Mouse (Mus musculus): ENCODE results near the gene Krt8. TPM values are rescaled to one million over a fixed set of nuclear protein-coding genes. Genes with fewer than 3 reads are reported as not detected.

Krt8 gene
- total RNA-seq (2014; fragmentation: Nextera tagmentation) (not detected in 2 replicates), total RNA-seq (2017) (not detected in 2 replicates), polyA plus RNA-seq (2012) (not detected in 2 replicates)

DNA sequence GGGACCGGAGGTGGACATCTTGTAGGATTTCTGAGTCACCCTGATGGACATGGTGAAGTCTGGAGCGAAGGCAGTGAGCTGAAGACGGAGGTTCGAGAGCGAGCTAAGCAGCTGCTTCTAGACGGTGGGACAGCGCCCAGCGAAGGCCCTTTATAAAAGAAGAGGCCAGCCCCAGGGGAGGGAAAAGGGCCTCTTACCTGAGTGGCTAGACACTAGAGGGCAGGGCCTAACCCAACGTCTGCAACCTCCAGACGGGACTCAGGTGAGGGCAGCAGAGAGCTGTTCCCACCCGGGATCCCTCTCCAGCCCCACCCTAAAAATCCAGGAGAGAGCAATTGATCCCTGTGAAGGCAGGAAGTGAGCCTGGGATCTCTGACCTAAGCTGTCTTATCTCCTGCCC, at the start of gene Krt8:
Gene Krt8, minus strand, starts transcription at position 294 of the 400 bp plus-strand sequence.
- ATAC-seq (ENCODE audit: extremely low read depth, insufficient number of reproducible peaks, low FRiP score, poor library complexity, severe bottlenecking) = no peak
- no peak within 1 kb of the TSS for H3K4me3 ChIP-seq (ENCODE audit: low read depth, low read length)
- DNase-seq (ENCODE audit: low spot score) = no peak

DNA sequence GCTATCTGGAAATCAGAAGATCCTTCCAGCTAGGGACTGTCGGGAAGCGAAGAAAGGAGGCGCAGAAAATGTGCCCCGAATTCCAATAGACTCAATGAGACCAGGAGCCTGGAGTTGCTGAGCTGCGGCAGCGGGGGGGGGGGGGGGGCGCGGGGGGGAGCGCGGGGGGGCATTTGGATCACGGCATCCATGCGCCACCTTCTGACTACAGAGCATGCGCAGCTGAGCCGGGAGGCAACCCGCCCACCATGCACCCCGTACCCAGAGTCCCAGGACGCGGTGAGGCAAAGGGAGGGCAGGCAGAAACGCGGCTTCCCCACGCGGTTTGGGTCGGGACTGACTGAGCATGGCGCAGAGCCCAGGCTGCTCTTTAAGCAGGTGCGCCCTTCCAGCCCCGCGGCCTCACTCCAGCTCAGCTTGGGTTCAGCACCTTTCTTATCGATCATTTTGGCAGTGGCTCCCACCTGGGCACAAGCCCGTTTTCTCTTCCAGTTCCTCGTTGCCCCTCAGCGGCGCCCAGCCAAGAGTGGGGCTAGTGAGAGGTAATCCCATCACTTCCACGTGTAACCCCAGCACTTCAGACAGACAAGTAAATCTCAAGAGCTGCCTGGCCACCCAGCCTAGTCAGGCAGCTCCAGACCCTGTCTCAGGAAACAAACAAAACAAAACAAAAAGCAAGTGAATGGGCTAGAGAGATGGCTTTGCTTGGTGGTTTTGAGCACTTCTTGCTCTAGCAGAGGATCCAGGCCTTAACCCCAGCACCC, 47.8 kb upstream of the Krt8 start:
- no peak for ATAC-seq (ENCODE audit: extremely low read depth, insufficient number of reproducible peaks, low FRiP score, poor library complexity, severe bottlenecking)
- Histone ChIP-seq H3K36me3 (replicated peaks) (no peaks in the 10 kb centered on the region), H3K9me3 (replicated peaks) (no peaks in the 10 kb centered on the region), H3K4me3 (ENCODE audit: low read depth, low read length) (peak overlapping the region; percentile 38), H3K4me1 (ENCODE audit: insufficient read depth, low read depth, low read length) (peaks cover 3% of the 10 kb centered on the region), H3K27me3 (ENCODE audit: insufficient read depth, low read length) (peaks cover 24% of the 10 kb centered on the region)
- no peak for DNase-seq (ENCODE audit: low spot score)
- no peak for TF ChIP-seq POLR2AphosphoS5 (IDR thresholded peaks at IDR 0.05; ENCODE audit: insufficient replicate concordance, low read depth, low read length)
- TF ChIP-seq GATA2 (IDR thresholded peaks at IDR 0.05; ENCODE audit: borderline replicate concordance, low read depth, low read length) = no peak
- no peak for TF ChIP-seq CTCF (IDR thresholded peaks at IDR 0.05; ENCODE audit: low read depth, low read length)
- no peak for TF ChIP-seq TAL1 (conservative IDR thresholded peaks at IDR 0.05; ENCODE audit: low read depth, low read length)
- no peak for TF ChIP-seq GATA1 (IDR thresholded peaks at IDR 0.05; ENCODE audit: borderline replicate concordance, low read length)

More for the DNA sequence above, at the start of gene Krt8:
- Histone ChIP-seq H3K27me3 (ENCODE audit: insufficient read depth, low read length) (peaks cover 40% of the 10 kb centered on the region), H3K36me3 (replicated peaks) (no peaks in the 10 kb centered on the region), H3K9me3 (replicated peaks) (no peaks in the 10 kb centered on the region), H3K4me1 (ENCODE audit: insufficient read depth, low read depth, low read length) (peaks cover 6% of the 10 kb centered on the region)
- no peak for TF ChIP-seq CTCF (IDR thresholded peaks at IDR 0.05; ENCODE audit: low read depth, low read length)
- no peak for TF ChIP-seq POLR2AphosphoS5 (IDR thresholded peaks at IDR 0.05; ENCODE audit: insufficient replicate concordance, low read depth, low read length)
- TF ChIP-seq TAL1 (conservative IDR thresholded peaks at IDR 0.05; ENCODE audit: low read depth, low read length) = no peak
- no peak for TF ChIP-seq GATA1 (IDR thresholded peaks at IDR 0.05; ENCODE audit: borderline replicate concordance, low read length)
- no peak for TF ChIP-seq GATA2 (IDR thresholded peaks at IDR 0.05; ENCODE audit: borderline replicate concordance, low read depth, low read length)

DNA sequence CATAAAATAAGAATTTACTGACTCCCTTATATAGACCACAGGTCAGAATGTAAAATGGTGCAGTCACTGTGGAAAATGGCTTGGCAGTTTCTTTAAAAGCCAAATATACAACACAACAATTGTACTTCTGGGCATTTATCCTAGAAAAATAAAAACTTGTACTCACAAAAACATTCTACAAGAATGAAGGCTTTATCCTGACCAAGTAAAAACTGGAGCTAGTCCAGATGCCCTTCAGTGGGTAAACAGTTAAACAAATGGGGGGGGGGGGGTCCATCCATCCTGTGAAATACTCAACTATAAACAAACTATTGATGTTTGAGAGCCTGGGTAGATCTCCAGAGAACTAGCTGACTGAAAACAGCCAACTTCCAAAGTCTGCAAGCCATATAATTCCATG, 45.6 kb upstream of the Krt8 start:
- peaks cover 3% of the 10 kb centered on the region for H3K4me1 ChIP-seq (ENCODE audit: insufficient read depth, low read depth, low read length)
- no peak for ATAC-seq (ENCODE audit: extremely low read depth, insufficient number of reproducible peaks, low FRiP score, poor library complexity, severe bottlenecking)
- H3K4me3 ChIP-seq (ENCODE audit: low read depth, low read length) = no peak overlapping the region
- H3K36me3 ChIP-seq (replicated peaks) = no peaks in the 10 kb centered on the region
- no peak for DNase-seq (ENCODE audit: low spot score)
- H3K9me3 ChIP-seq (replicated peaks) = no peaks in the 10 kb centered on the region
- H3K27me3 ChIP-seq (ENCODE audit: insufficient read depth, low read length) = peaks cover 16% of the 10 kb centered on the region
- no peak for TF ChIP-seq TAL1 (conservative IDR thresholded peaks at IDR 0.05; ENCODE audit: low read depth, low read length)
- TF ChIP-seq POLR2AphosphoS5 (IDR thresholded peaks at IDR 0.05; ENCODE audit: insufficient replicate concordance, low read depth, low read length) = no peak

DNA sequence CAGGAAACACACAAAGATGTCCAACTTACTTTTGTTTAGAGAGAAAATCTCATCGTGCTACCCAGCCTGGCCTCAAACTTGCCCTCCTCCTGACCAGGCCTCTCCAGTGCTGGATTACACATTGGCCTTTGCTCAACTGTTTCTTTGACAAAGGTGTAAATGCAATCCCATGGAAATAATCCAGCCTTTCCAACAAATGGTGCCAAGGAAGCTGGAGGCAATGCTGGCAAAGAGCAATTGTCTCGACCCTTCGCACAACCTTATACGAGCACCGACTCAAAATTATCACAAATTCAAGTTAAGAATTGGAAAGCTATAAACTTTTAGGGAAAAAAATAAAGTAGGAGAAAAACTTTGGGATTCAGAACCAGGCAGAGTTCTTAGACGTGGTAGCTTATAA, 43.7 kb upstream of the Krt8 start:
- Histone ChIP-seq H3K4me1 (ENCODE audit: insufficient read depth, low read depth, low read length) (peaks cover 3% of the 10 kb centered on the region), H3K9me3 (replicated peaks) (no peaks in the 10 kb centered on the region), H3K27me3 (ENCODE audit: insufficient read depth, low read length) (peaks cover 15% of the 10 kb centered on the region), H3K4me3 (ENCODE audit: low read depth, low read length) (no peak overlapping the region), H3K36me3 (replicated peaks) (no peaks in the 10 kb centered on the region)
- no peak for ATAC-seq (ENCODE audit: extremely low read depth, insufficient number of reproducible peaks, low FRiP score, poor library complexity, severe bottlenecking)
- no peak for DNase-seq (ENCODE audit: low spot score)
- no peak for TF ChIP-seq POLR2AphosphoS5 (IDR thresholded peaks at IDR 0.05; ENCODE audit: insufficient replicate concordance, low read depth, low read length)
- no peak for TF ChIP-seq GATA2 (IDR thresholded peaks at IDR 0.05; ENCODE audit: borderline replicate concordance, low read depth, low read length)
- no peak for TF ChIP-seq GATA1 (IDR thresholded peaks at IDR 0.05; ENCODE audit: borderline replicate concordance, low read length)

DNA sequence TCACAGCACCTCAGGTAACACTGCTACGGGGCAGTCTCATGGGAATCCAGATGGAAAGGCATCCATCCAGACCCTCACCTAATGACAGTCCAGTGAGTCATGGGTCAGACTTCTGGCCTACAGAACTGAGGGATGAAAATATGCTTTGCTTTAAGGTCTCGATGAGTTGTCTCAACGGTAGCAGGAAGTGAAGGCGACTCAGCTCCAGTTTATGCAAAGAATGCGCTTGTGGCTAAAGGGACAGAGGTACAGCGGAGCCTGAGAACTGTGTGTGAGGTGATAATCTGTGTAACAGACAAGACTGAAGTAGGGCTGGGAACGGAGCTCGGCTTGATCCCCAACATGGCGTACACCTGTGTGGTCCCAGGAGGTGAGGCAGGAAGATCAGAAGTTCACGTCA, 41.4 kb upstream of the Krt8 start:
- Histone ChIP-seq H3K36me3 (replicated peaks) (no peaks in the 10 kb centered on the region), H3K27me3 (ENCODE audit: insufficient read depth, low read length) (peaks cover 10% of the 10 kb centered on the region), H3K9me3 (replicated peaks) (no peaks in the 10 kb centered on the region), H3K4me1 (ENCODE audit: insufficient read depth, low read depth, low read length) (no peaks in the 10 kb centered on the region), H3K4me3 (ENCODE audit: low read depth, low read length) (no peak overlapping the region)
- TF ChIP-seq GATA2 (IDR thresholded peaks at IDR 0.05; ENCODE audit: borderline replicate concordance, low read depth, low read length) = no peak
- TF ChIP-seq TAL1 (conservative IDR thresholded peaks at IDR 0.05; ENCODE audit: low read depth, low read length) = no peak
- no peak for TF ChIP-seq CTCF (IDR thresholded peaks at IDR 0.05; ENCODE audit: low read depth, low read length)
- TF ChIP-seq POLR2AphosphoS5 (IDR thresholded peaks at IDR 0.05; ENCODE audit: insufficient replicate concordance, low read depth, low read length) = no peak
- no peak for TF ChIP-seq GATA1 (IDR thresholded peaks at IDR 0.05; ENCODE audit: borderline replicate concordance, low read length)
- ATAC-seq (ENCODE audit: extremely low read depth, insufficient number of reproducible peaks, low FRiP score, poor library complexity, severe bottlenecking) = no peak
- no peak for DNase-seq (ENCODE audit: low spot score)

DNA sequence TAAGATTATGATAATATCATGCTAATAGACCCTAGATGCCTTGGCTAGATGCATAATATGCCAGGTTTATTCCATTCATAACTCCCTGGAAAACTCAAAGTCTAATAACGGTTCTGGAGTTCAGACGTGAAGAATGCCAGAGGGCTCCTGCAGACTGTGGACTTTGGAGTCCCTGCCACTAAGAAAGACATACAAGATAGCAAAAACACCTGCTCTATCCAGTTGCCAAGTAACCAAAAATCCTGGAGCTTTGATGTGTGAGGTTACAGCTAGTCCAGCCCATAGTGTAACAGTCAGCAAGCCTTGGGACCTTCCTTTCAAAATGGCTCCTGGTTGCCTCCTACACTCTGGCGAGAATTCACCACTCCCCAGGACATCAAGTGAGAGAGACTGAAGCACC, 40.5 kb upstream of the Krt8 start:
- Histone ChIP-seq H3K4me3 (ENCODE audit: low read depth, low read length) (no peak overlapping the region), H3K4me1 (ENCODE audit: insufficient read depth, low read depth, low read length) (no peaks in the 10 kb centered on the region), H3K36me3 (replicated peaks) (no peaks in the 10 kb centered on the region), H3K27me3 (ENCODE audit: insufficient read depth, low read length) (peaks cover 10% of the 10 kb centered on the region), H3K9me3 (replicated peaks) (no peaks in the 10 kb centered on the region)
- ATAC-seq (ENCODE audit: extremely low read depth, insufficient number of reproducible peaks, low FRiP score, poor library complexity, severe bottlenecking) = no peak
- no peak for DNase-seq (ENCODE audit: low spot score)
- TF ChIP-seq TAL1 (conservative IDR thresholded peaks at IDR 0.05; ENCODE audit: low read depth, low read length) = no peak
- TF ChIP-seq POLR2AphosphoS5 (IDR thresholded peaks at IDR 0.05; ENCODE audit: insufficient replicate concordance, low read depth, low read length) = no peak
- no peak for TF ChIP-seq GATA1 (IDR thresholded peaks at IDR 0.05; ENCODE audit: borderline replicate concordance, low read length)
- TF ChIP-seq GATA2 (IDR thresholded peaks at IDR 0.05; ENCODE audit: borderline replicate concordance, low read depth, low read length) = no peak
- no peak for TF ChIP-seq CTCF (IDR thresholded peaks at IDR 0.05; ENCODE audit: low read depth, low read length)
